Mouse (Mus musculus) heart, embryonic 10.5 days (tissue): ENCODE data around the gene Col18a1. TPM values are rescaled to one million over a fixed set of nuclear protein-coding genes. Genes with fewer than 3 reads are reported as not detected.

Experiments
- DNase-seq: peaks from one replicate; pipeline ENCODE4 v3.0.0-alpha.2; 2017; ENCODE audit warnings: low spot score
- H3K27ac ChIP-seq: fragments of 300-500 bp; sonication (generic); 2 replicates; pipeline ENCODE4 v1.5.1; 2016; ENCODE audit warnings: mild to moderate bottlenecking
- H3K27me3 ChIP-seq: fragments of 300-500 bp; sonication (generic); 2 replicates; pipeline ENCODE4 v1.6.1; 2016; ENCODE audit warnings: mild to moderate bottlenecking; ENCODE audit not compliant: poor library complexity, insufficient read depth, severe bottlenecking
- H3K36me3 ChIP-seq: fragments of 300-500 bp; sonication (generic); 2 replicates; pipeline ENCODE4 v1.6.1; 2016; ENCODE audit warnings: mild to moderate bottlenecking, moderate library complexity
- H3K4me1 ChIP-seq: fragments of 300-500 bp; sonication (generic); 2 replicates; pipeline ENCODE4 v1.6.1; 2016; ENCODE audit warnings: mild to moderate bottlenecking
- H3K4me3 ChIP-seq: fragments of 300-500 bp; sonication (generic); 2 replicates; pipeline ENCODE4 v1.5.1; 2016; ENCODE audit warnings: mild to moderate bottlenecking, moderate library complexity
- H3K9me3 ChIP-seq: fragments of 300-500 bp; sonication (generic); 2 replicates; pipeline ENCODE4 v1.6.1; 2016; ENCODE audit warnings: mild to moderate bottlenecking, moderate library complexity
- WGBS: fragments of 180-500 bp; shearing (Covaris S2); methylation state at CpG from one replicate; pipeline ENCODE4 v1.1.7; 2016; 5-methylcytosine and 5-hydroxymethylcytosine counted together
- polyA plus RNA-seq: library from polyadenylated mRNA; unstranded; fragments of >200 nt; fragmentation: Nextera tagmentation; extraction: Ambion mirVana; gene quantifications from 2 replicates; pipeline ENCODE4 v1.2.1, GENCODE M21; 2016

Col18a1 gene
- polyA plus RNA-seq, 1 experiment from 2014 or later, result 232 TPM

- H3K27me3 ChIP-seq, result no peaks in the 10 kb centered on the region
- peak overlapping the region; percentile 91 for H3K27ac ChIP-seq
- no peaks in the 10 kb centered on the region for H3K9me3 ChIP-seq
- H3K36me3 ChIP-seq, result no peaks in the 10 kb centered on the region
- peak overlapping the region; percentile 81 for H3K4me3 ChIP-seq
- DNase-seq, result peak; percentile 87
- WGBS, result under 1% methylated on average over 40 of the region's 40 CpGs
- H3K4me1 ChIP-seq, result peaks cover 60% of the 10 kb centered on the region
These were observed 916 bp downstream of the Col18a1 start for GRCm38 (mm10) chr10:77165318-77165945.

- Histone ChIP-seq H3K4me3 (peak overlapping the region; percentile 81), H3K27ac (peak overlapping the region; percentile 91), H3K4me1 (peaks cover 69% of the 10 kb centered on the region), H3K36me3 (no peaks in the 10 kb centered on the region), H3K27me3 (no peaks in the 10 kb centered on the region), H3K9me3 (no peaks in the 10 kb centered on the region)
- WGBS, result 3% methylated on average over 9 of the region's 9 CpGs
- DNase-seq, result no peak
These were observed 1.8 kb downstream of the Col18a1 start for GRCm38 (mm10) chr10:77164437-77165052.

GRCm38 (mm10) chr10:77164041-77164436, 2.3 kb downstream of the Col18a1 start:
- Histone ChIP-seq H3K9me3 (no peaks in the 10 kb centered on the region), H3K27me3 (no peaks in the 10 kb centered on the region), H3K36me3 (no peaks in the 10 kb centered on the region), H3K27ac (peak overlapping the region; percentile 91), H3K4me3 (peak overlapping the region; percentile 81), H3K4me1 (peaks cover 74% of the 10 kb centered on the region)
- 18% methylated on average over 5 of the region's 5 CpGs for WGBS
- DNase-seq, result no peak

GRCm38 (mm10) chr10:77163392-77163977, 2.9 kb downstream of the Col18a1 start:
- H3K4me1 ChIP-seq, result peaks cover 80% of the 10 kb centered on the region
- H3K4me3 ChIP-seq, result peak overlapping the region; percentile 81
- DNase-seq, result no peak
- H3K27ac ChIP-seq, result peak overlapping the region; percentile 91
- WGBS, result 57% methylated on average over 4 of the region's 4 CpGs
- no peaks in the 10 kb centered on the region for H3K9me3 ChIP-seq
- H3K36me3 ChIP-seq, result no peaks in the 10 kb centered on the region
- no peaks in the 10 kb centered on the region for H3K27me3 ChIP-seq

- peak; percentile 96 for DNase-seq
- Histone ChIP-seq H3K27ac (peak overlapping the region; percentile 86), H3K9me3 (no peaks in the 10 kb centered on the region), H3K4me3 (peak overlapping the region; percentile 42), H3K4me1 (peaks cover 90% of the 10 kb centered on the region), H3K36me3 (no peaks in the 10 kb centered on the region), H3K27me3 (no peaks in the 10 kb centered on the region)
- WGBS, result under 1% methylated on average over 8 of the region's 8 CpGs
These were observed 6.8 kb downstream of the Col18a1 start for GRCm38 (mm10) chr10:77159573-77159972.

- Histone ChIP-seq H3K27me3 (no peaks in the 10 kb centered on the region), H3K36me3 (no peaks in the 10 kb centered on the region), H3K27ac (peak overlapping the region; percentile 86), H3K9me3 (no peaks in the 10 kb centered on the region), H3K4me3 (peak overlapping the region; percentile 42), H3K4me1 (peaks cover 90% of the 10 kb centered on the region)
- DNase-seq, result peak; percentile 92
- 14% methylated on average over 3 of the region's 3 CpGs for WGBS
These were observed 7.4 kb downstream of the Col18a1 start for GRCm38 (mm10) chr10:77158948-77159347.

- no peak for DNase-seq
These were observed 8.9 kb downstream of the Col18a1 start for GRCm38 (mm10) chr10:77157245-77158019.

GRCm38 (mm10) chr10:77152178-77152621, 14.1 kb downstream of the Col18a1 start:
- Histone ChIP-seq H3K36me3 (0 out of 2 replicates have a peak, but pooled peaks cover 8% of the 10 kb centered on the region), H3K4me1 (peaks cover 77% of the 10 kb centered on the region), H3K9me3 (no peaks in the 10 kb centered on the region), H3K27ac (peak overlapping the region; percentile 81), H3K4me3 (no peak overlapping the region), H3K27me3 (no peaks in the 10 kb centered on the region)
- 23% methylated on average over 2 of the region's 2 CpGs for WGBS
- peak; percentile 89 for DNase-seq

More at GRCm38 (mm10) chr10:77157245-77158019, 8.9 kb downstream of the Col18a1 start:
- Histone ChIP-seq H3K4me3 (peak overlapping the region; percentile 5), H3K9me3 (no peaks in the 10 kb centered on the region), H3K27ac (peak overlapping the region; percentile 86), H3K36me3 (0 out of 2 replicates have a peak, but pooled peaks cover 8% of the 10 kb centered on the region), H3K27me3 (no peaks in the 10 kb centered on the region), H3K4me1 (peaks cover 92% of the 10 kb centered on the region)
- 21% methylated on average over 11 of the region's 11 CpGs for WGBS

GRCm38 (mm10) chr10:77151551-77152002, 14.8 kb downstream of the Col18a1 start:
- DNase-seq, result no peak
- no peaks in the 10 kb centered on the region for H3K9me3 ChIP-seq
- peaks cover 77% of the 10 kb centered on the region for H3K4me1 ChIP-seq
- 80% methylated on average over 4 of the region's 4 CpGs for WGBS
- H3K27ac ChIP-seq, result peak overlapping the region; percentile 81
- H3K4me3 ChIP-seq, result peak overlapping the region; percentile 36
- 0 out of 2 replicates have a peak, but pooled peaks cover 8% of the 10 kb centered on the region for H3K36me3 ChIP-seq
- H3K27me3 ChIP-seq, result no peaks in the 10 kb centered on the region

- Histone ChIP-seq H3K27me3 (no peaks in the 10 kb centered on the region), H3K9me3 (no peaks in the 10 kb centered on the region), H3K27ac (peak overlapping the region; percentile 81), H3K4me3 (peak overlapping the region; percentile 36), H3K36me3 (0 out of 2 replicates have a peak, but pooled peaks cover 8% of the 10 kb centered on the region), H3K4me1 (peaks cover 77% of the 10 kb centered on the region)
- no peak for DNase-seq
- 11% methylated on average over 14 of the region's 14 CpGs for WGBS
These were observed 15.3 kb downstream of the Col18a1 start for GRCm38 (mm10) chr10:77150947-77151521.

GRCm38 (mm10) chr10:77150016-77150415, 16.3 kb downstream of the Col18a1 start:
- 20% methylated on average over 8 of the region's 8 CpGs for WGBS
- Histone ChIP-seq H3K9me3 (no peaks in the 10 kb centered on the region), H3K4me3 (peak overlapping the region; percentile 36; the same call in 1 of the 2 replicates), H3K4me1 (peaks cover 77% of the 10 kb centered on the region), H3K27ac (peak overlapping the region; percentile 81), H3K27me3 (no peaks in the 10 kb centered on the region), H3K36me3 (0 out of 2 replicates have a peak, but pooled peaks cover 8% of the 10 kb centered on the region)
- DNase-seq, result no peak

- peaks cover 8% of the 10 kb centered on the region; the same call in 1 of the 2 replicates for H3K36me3 ChIP-seq
- H3K4me3 ChIP-seq, result no peak overlapping the region
- DNase-seq, result no peak
- H3K9me3 ChIP-seq, result no peaks in the 10 kb centered on the region
- WGBS, result 82% methylated on average over 10 of the region's 10 CpGs
- H3K27ac ChIP-seq, result 0 out of 2 replicates have a peak overlapping the region, but pooled peaks have one; percentile 6
- no peaks in the 10 kb centered on the region for H3K27me3 ChIP-seq
- H3K4me1 ChIP-seq, result peaks cover 81% of the 10 kb centered on the region
These were observed 18.8 kb downstream of the Col18a1 start for GRCm38 (mm10) chr10:77147545-77147944.
